Mouse (Mus musculus): ENCODE results near the gene Angel2.

Gene Angel2

DNA sequence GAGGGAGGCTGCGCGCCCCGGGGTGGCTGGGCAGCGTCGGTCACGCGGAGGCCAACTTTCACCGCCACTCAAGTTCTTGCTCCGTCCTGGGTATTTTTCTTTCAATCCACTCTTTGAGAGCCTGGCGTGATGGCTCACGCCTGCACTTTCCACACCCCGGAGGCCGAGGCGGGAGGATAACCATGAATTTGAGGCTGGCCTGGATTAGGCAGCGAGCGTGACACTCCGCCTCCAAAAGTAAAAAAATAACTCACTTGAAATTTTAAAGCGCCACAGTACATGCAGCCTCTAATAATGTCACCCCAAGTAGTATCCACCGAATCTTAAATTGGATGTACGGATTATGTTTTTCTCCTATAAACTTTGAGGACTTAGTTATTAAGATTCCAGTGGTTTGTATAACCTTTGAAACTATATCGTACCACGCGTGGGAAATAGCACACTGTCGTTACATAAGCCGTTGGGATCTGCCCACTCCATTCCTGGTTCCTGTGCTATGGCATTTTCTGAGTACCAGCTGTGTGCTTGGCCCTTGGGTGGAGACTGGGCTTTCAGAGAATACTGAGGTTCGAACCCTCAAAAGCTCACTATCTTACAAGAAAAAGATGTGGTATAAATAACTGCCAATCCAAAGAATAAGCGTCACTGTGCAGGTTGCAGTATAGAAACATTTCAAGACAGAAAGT is 4.2 kb downstream of the Angel2 start:
- DNase-seq (ENCODE audit: low read depth, low spot score) = peak; percentile 76

DNA sequence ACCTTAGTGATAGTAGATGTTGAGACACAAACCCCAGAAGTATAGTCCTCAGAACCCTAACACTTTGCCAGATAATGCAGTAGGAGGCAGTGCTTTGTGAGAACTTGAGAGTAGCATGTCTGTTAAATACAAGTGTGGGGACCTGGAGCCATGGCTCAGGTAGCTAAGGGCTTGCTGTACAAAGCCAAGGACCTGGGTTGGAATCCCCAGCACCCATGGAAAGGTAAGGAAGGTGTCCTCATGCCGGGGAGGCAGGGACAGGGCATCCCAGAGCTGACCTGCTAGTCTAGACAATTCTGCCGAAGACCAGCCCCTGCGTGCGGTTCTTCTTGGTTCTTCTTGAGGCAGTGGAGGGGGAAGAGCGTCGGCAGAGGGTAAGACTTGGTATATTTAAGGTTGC is 5.3 kb downstream of the Angel2 start:
- DNase-seq (ENCODE audit: low read depth, low spot score) = no peak

DNA sequence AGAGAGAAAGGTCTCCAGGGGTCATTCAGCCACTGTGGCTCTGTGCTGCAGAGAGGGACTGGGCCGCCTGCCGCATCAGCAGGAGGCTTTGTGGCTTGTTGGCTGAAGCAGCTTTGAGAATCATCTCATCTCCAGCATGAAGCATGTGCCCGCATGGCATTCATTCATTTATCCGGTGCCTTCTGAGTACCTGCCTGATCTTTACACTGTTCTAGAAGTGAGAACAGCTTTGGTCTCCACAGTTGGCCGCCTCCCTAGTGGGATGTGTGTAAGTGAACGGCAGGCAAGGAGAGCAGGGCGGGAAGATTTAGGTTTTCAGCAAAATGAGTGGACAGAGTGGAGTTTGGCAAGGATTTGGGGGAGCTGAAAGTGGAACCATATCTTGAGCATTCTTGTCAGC is 14.9 kb downstream of the Angel2 start:
- peak; percentile 79 for DNase-seq (ENCODE audit: low read depth, low spot score)

DNA sequence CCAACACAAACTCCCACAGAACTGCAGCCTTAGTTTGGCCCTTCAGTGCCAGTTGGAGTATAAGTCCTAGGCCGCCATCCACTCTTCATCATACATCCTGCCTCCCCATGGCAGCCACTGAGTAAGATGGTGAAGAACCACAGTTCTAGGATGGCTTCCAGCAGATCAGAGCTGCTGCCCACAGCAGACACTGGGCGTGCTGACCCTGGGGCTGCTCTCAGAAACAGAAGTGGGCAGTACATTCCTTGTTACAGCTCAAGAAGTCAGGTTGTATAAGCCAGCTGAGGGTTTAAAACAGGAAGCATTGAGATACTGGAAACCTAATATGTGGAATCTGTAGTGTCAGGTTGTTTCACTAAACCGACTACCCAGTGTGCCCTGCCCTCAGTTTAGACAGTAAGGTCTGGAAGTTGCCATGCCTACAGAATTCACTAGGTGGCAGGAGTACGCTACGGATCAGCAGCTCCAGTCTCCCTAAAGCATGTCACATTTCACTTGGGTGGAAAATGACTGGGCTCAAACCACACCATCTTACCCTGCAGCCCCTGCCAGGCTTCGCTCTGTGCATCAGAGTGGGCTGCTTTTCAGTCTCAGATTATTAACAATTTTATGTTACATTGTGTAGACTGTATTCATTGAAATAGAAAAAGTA is 19.3 kb downstream of the Angel2 start:
- DNase-seq (ENCODE audit: low read depth, low spot score) = peak; percentile 90

DNA sequence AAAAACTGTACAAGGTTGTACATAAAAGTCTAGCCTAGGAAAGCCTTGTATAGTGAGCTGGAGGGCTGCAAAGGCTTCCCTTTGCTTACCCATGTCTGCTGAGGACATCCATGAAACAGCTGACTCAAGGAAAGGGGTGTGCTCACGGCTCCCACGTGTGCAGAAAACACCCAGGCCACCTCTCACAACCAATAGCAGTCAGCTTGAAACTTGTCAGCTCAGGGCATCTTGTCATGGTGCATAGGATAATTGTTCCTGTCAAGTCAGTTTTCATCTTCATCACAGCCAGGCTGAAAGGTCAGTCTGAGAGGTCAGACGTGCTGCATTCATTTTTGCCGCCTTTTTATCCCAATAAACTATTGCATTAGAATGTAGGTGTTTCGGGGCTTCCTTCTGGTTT is 23.1 kb downstream of the Angel2 start:
- no peak for DNase-seq (ENCODE audit: low read depth, low spot score)

DNA sequence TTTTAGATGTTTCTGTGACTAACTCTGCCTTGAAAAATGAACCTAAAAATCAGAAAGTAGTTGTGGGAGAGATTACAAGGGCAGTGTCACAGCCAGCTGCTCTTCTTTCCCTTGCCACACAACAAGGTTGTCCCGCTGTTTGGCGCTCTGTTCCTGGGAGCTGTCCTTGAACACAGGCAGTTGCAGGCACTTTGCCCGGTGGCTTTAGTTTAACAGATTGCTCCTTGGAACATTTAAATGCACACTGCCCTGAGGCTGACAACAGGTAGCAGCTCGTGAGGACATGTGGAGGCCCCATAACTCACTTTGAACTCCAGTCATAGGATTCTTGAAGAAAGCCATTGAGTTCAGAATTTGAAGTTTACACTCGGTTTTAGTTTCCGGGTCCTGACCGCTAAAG is 23.5 kb downstream of the Angel2 start:
- DNase-seq (ENCODE audit: low read depth, low spot score) = peak; percentile 73

DNA sequence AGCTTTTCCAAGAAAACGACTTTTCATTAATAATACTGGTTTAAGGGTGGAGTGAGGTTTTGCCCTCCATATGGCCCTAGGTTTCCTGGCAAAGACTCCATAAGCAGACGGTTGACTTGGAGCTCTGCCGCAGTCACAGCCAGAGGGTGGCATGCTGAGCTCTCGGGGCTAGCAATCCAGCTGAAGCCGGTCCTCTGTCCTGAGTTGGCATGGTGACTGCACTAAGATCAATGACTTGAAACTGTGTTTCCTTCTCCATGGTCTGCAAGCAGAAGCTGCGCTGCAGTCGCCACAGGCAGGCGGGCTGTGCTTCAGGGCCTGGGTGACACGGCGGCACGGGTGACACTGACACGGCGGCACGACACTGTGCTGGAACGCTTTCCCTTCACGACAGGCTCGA is 23.9 kb downstream of the Angel2 start:
- peak; percentile 73 for DNase-seq (ENCODE audit: low read depth, low spot score)

DNA sequence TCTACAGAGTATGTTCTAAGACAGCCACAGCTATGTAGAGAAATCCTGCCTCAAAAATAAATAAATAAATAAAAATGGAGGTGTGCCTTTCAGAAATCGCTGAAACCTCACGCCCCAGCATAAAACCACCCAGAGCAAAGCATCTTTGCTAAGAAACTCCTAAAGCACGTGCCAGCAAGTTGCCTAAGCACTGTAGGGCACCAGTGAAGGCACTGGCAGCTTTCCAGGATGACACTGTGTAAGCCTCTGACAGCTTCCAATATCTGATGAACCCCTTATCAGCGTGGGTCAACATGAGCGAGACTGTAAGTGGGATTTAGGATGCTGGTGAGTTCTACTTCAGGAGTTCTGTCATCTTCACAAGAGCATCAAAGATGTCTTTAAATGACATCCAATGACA is 26.1 kb downstream of the Angel2 start:
- no peak for DNase-seq (ENCODE audit: low read depth, low spot score)

DNA sequence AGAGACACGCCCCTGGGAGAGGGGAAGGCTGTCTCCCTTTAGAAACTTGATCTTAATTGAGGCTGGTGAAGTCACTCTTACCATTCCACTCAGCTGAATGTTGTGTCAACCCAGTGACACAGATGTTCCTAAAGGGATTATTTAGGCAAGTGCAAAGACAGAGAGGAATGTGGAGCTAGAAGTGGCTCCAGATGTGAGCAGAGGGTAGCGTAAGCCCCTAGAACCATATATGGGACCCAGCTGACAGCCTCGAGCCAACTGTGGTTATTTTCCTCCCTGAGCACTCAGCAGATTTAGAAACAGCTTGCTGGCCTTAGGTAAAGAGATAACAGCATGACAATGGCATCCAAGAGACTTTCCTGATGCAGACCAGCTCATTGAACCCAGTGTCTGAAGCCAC is 28.1 kb downstream of the Angel2 start:
- DNase-seq (ENCODE audit: low read depth, low spot score) = no peak

DNA sequence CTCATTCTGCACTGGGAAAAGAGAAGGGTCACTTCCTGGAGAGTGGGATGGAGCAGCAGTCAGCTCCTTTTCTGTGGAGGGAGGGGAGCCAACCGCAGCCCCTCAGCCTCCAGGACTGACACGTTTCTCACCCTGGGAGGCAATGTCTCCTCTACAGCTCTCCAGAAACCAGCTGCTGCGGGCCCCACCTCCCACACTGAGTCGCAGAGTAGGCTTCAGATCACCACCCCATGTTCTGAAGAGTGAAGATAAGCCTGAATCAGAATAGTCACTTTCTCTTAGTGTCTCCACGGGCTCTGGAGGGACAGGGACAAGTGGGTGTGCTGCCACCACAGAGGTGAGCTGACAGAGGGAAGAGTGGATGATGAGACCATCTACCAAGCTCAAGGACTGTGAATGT is 33.9 kb downstream of the Angel2 start:
- no peak for DNase-seq (ENCODE audit: low read depth, low spot score)

DNA sequence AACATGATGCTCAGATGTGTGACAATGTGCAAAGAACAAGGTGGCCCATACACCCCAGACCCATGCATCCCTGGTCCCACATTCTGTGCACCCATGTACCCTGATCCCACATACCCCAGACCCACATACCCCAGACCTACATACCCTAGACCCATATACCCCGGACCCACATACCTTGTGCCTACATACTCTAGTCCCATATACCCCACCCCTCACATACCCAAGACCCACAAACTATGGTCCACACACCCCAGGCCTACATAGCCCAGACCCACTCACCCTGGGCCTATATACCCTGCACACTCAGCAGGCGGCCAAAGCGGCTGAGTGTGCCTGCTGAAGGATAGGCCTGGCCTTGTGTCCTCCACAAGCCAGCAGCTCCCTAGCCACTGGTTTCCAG is 37.8 kb downstream of the Angel2 start:
- DNase-seq (ENCODE audit: low read depth, low spot score) = no peak

DNA sequence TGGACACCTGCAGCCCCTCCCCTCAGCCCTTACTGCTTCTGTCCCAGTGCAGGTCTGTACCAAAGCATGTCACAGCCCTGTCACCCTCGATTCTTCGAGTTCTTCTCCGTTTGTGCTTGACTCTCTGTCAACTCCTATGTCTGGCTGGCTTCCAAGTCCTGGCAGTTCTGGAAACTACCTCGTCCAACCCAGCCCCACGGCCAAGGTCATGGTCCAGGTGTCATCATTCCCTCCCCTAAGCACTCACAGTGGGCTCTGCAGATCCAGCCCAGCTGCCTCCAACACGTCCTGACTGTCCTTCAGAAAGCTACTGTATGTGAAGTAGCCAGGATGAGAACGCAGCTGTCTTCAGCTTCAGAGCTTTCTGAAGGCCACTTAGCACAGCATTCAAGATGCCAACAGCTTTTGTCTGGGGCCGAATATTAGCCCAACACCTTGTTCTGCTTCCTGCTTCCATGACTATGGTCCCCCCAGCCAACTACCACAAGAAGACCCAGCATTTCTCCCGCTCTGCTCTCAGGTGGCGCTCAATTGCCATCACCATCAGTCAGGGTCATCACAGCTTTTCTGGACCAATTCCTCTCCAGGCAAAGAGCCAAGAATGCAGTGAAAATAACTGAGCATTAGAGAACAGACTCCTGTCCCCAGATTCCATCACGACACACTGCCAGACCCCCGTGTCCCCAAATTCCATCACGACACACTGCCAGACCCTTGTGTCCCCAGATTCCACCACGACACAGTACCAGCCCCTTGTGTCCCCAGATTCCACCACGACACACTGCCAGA is 40.3 kb downstream of the Angel2 start:
- DNase-seq (ENCODE audit: low read depth, low spot score) = no peak

DNA sequence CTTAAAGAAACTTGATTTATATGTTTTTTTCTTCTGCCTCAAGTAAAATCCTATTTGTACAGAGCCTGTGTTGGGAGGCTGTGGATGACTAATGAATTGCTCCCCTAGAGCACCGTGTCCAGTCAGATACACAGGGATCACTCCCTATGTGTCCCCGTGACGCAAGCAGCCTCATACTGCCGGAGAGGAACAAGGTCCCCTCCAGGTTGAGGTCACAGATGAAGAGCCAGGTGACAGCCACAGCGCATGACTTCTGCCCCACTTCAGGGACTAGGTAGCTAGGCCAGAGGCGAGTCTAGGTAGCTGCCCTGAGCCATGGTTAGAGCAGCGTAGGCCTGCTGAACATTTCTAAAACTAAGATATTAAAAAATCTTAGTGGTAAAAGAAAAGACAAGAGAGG is 43.1 kb downstream of the Angel2 start:
- no peak for DNase-seq (ENCODE audit: low read depth, low spot score)

DNA sequence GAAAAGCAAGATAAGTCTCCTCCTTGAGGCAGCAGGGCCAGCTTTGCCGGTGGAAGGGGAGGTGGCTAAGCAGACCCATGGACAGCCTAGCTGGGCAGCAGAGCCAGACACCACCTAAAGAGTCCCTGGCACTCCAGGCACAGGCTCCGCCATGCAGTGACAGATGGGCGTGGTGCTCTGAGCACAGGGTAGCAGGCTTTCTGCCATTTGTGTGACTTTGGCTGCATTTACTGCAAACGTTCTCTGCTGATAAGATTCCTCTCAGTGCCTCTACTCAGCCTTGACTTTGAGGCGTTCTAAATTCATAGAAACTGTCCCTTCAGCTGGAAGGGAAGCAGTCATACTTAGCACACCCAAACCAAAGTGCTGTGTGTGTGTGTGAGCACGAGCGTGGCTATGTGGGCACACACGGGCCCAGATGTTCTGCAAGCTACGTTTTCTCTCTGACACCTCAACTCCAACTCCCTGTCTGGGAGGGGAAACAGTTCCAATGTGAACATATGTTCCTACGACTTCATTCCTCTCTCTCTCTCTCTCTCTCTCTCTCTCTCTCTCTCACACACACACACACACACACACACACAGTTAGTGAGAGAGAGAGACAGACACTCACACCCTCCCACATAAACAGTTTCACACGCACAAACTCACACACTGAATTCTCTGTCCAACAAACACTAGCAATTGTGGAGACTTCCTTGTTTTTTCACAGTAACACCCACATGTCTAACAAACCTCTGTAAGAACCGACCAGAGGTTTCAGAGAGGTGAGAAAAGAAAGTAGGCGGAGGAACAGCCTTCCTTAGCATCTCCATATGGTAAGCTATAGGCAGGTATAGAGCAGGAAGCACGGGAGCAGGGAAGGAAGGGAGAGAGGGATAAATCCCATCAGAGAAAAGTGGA is 47.0 kb downstream of the Angel2 start:
- DNase-seq (ENCODE audit: low read depth, low spot score) = peak; percentile 73

DNA sequence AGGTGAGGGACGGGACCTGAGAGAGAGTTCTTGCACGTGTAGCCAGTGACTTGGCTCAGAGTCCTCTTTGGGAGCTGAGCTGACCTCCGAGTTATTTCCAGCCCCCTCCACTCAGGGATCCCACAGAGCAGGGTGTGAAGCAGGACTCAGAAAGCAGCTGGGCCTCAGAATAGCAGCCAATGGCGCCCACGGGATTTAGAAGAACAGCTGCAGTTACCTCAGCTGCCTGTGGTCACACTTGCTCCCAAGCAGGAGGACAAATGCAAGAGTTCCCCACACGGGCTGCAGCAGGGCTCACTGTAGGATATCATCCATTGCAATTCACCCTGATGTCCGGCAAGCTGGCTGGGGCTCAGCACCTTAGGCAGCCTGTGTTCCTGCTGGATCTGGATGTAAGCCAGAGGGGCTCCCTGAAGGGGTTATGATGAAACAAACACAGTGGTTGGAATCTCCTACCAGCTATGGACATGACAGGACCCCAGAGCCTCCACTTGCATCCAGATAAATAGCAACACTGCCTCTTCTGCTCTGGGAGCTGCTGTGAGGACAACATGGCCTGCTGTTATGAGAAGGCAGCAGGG is 47.8 kb downstream of the Angel2 start:
- peak; percentile 71 for DNase-seq (ENCODE audit: low read depth, low spot score)

DNA sequence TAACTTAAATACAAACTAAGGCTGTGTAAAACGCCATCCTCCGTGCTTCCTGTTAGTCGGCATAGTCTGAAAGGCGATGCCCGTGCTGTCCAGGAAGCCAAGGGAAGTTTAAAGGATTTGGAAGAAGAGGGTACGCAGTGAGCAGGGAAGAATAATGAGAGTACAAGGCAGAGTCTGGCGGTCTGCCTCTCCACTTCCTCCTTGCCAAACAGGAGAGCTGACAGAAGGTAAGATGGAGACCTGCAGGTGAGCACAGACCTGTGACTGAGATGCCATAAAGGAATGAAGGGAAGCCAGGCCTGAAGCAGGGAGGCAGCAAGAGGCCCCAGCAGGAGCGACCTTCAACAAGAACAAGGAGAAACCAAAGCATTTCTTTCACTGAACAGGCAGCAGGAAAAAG is 49.3 kb downstream of the Angel2 start:
- DNase-seq (ENCODE audit: low read depth, low spot score) = no peak

DNA sequence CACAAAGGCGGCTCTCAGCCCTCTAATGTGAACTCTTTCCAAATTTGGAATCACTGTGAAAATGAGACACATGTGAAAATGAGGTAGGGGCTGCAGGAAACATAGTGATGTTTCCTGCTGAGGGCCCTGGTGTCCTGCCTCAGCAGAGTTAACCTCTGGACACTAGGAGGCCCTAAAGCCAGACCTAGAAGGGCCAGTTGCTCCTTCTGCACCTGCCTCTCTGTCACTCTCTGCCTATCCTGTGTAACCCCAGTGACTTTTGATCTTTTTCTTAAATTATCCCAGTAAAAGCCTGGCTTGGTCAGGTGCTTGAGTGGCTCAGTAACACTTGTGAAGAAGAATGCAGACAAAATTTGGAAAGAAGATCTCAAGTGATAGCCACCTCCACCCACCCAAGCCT is 49.9 kb downstream of the Angel2 start:
- no peak for DNase-seq (ENCODE audit: low read depth, low spot score)

DNA sequence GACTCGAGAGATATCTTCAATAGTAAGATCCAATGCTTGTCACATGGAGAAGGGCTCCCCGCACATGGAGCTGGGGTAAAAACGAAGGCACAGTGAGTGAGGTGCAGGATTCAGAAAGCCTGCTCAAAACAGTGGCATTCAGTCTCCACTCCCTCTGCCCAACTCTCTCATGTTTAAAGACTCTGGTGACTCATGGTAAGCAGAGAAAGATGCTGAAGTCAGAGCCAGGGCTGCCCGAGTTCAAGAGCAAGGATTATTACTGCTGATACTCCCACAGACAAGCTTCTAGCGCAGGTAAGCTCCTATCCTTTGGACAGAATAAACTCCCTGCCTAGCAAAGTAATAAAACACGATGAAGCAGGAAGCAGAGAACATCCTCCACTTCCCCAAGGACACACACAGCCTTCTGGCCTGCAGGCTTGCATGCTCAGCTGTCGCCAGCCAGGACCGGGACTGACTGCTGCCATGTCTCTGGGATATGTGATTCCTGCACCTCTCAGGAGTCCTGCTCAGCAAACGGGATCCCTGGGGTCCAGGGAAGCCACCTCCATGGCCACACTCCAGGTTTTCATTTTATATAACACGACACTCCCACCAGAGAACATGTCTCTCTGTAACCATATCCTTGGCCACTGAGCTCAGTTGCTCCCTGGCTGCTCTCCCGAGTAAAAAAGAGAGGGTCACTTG is 52.1 kb downstream of the Angel2 start:
- DNase-seq (ENCODE audit: low read depth, low spot score) = peak; percentile 17

DNA sequence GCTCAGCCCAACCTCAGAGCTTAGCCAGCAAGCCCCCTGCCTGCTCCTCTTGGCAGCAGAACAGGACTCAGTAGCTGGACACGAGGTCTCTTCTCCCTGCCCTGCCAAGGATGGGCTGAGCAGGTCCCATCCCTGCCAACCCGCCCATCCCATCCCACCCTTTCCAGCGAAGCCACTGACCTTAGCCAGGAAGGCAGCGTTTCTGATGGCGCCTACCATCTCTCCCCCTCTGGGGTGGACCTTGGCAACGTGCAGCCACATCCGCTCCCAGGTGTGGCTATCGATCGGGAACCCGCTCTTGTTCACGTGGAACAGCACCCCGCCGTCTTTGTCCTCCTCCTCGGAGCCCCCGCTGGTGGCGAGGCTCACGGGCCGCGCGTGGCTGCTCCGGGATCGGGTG is 53.1 kb downstream of the Angel2 start:
- no peak for DNase-seq (ENCODE audit: low read depth, low spot score)

DNA sequence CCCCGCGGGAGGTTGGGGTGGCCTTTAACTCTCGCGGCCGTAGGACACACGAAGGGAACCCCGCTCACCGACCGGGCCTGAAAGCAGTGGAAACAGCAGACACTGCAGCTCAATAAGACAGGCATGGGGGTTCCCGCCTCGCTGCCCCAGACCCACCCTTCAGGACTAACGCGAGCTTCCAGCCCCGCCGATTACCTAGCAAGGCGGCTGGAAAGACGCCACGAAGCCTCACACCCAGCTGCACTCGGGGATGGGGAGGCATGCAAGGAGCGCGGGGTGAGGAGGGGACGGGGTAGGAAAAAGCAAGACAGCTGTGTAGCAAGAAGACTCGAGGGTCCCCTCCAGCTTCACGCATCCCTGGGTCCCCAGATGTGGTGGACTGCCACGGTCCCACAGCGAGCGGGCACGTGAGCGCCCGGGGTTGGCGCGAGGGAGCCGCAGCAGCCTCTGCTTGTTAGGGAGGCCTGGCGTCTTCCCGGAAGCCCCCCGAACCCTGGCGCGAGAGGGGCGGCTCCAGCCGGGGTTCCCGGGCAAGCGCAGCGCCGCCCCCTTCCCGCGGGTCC is 53.7 kb downstream of the Angel2 start:
- DNase-seq (ENCODE audit: low read depth, low spot score) = peak; percentile 19

All from brain, adult 2 months (tissue).